In the genomic region with DNA sequence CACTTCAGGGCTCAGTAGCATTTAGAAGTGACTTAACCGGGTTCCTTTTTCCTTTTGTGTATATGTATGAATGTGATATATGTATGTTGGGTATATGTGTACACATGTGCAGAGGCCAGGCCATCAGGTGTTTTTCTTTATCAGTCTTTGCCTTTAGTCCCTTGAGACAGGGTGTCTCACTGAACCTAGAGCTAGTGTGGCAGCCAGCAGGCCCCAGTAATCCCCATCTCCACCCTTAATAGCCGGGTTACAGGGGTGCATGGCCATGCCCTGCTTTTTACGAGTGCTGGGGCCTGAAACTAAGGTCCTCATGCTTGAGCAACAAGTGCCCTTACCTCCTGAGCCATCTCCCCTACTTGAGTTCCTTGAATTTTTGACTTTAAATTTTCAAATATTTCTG, we compare ENCODE assay signal across 17 mouse cellular contexts. TPM values are rescaled to one million over a fixed set of nuclear protein-coding genes. Genes with fewer than 3 reads are reported as not detected.
DNase-seq lines count a peak whose midpoint lies in the region; ATAC-seq and TF ChIP-seq lines count a peak whose summit lies in the region.
"Had no signal": no experiment of that assay in that cellular context is flagged by ENCODE, and none has a peak within 500 bp of the region (broad histone marks: within the 10 kb centered on the region; RNA-seq: fewer than 3 reads in every experiment).

No protein-coding gene starts in this region.

- DNase-seq in midbrain, embryonic 11.5 days (ENCODE audit: low spot score, missing footprints), result peak; percentile 35
- DNase-seq in liver, embryonic 13.5 days, result no peak
- no peak for DNase-seq in liver, postnatal 0 days
- no peak for DNase-seq in ovary, adult 18-20 months (ENCODE audit: low spot score)
- DNase-seq in thymus, postnatal 25 days, result no peak
- DNase-seq in forebrain, embryonic 14.5 days (ENCODE audit: low spot score), result no peak
- DNase-seq: adrenal gland, adult 2 months; cerebellum, adult 2 months; cerebellum, postnatal 10 days; gastrocnemius, postnatal 36 days; heart, adult 18-20 months had no signal

- no peak overlapping the region for H3K27ac ChIP-seq in midbrain, embryonic 11.5 days (ENCODE audit: low read depth, low read length)
- no peak overlapping the region for H3K27ac ChIP-seq in midbrain, embryonic 13.5 days
- peak overlapping the region; percentile 87 for H3K27ac ChIP-seq in liver, embryonic 13.5 days
- H3K27ac ChIP-seq in liver, postnatal 0 days (ENCODE audit: low read depth), result peak overlapping the region; percentile 67
- H3K27ac ChIP-seq in forebrain, embryonic 14.5 days (ENCODE audit: low read depth, low read length), result no peak overlapping the region
- H3K27ac ChIP-seq: embryonic facial prominence, embryonic 10.5 days; forebrain, embryonic 12.5 days; hindbrain, embryonic 15.5 days had no signal

- 89% methylated on average over 3 of the region's 3 CpGs for WGBS in midbrain, embryonic 11.5 days
- 91% methylated on average over 3 of the region's 3 CpGs for WGBS in midbrain, embryonic 13.5 days
- 38% methylated on average over 3 of the region's 3 CpGs for WGBS in liver, embryonic 13.5 days (ENCODE audit: insufficient replicate concordance)
- 63% methylated on average over 3 of the region's 3 CpGs for WGBS in liver, postnatal 0 days (ENCODE audit: insufficient replicate concordance)
- WGBS in forebrain, embryonic 14.5 days, result 93% methylated on average over 3 of the region's 3 CpGs

- TF ChIP-seq CTCF in liver, postnatal 0 days (IDR thresholded peaks at IDR 0.05; ENCODE audit: low read depth), result no peak

- H3K4me3 ChIP-seq in midbrain, embryonic 11.5 days (ENCODE audit: low read depth, low read length), result no peak overlapping the region
- no peak overlapping the region for H3K4me3 ChIP-seq in midbrain, embryonic 13.5 days (replicated peaks)
- H3K4me3 ChIP-seq in liver, embryonic 13.5 days (replicated peaks), result no peak overlapping the region
- no peak overlapping the region for H3K4me3 ChIP-seq in liver, postnatal 0 days (ENCODE audit: low read depth, low read length)
- no peak overlapping the region for H3K4me3 ChIP-seq in forebrain, embryonic 14.5 days (ENCODE audit: low read depth, low read length)
- H3K4me3 ChIP-seq: embryonic facial prominence, embryonic 10.5 days; forebrain, embryonic 12.5 days; heart, embryonic 12.5 days; hindbrain, embryonic 15.5 days had no signal

- H3K9me3 ChIP-seq in midbrain, embryonic 11.5 days (ENCODE audit: control insufficient read depth, low read length), result no peaks in the 10 kb centered on the region
- H3K9me3 ChIP-seq in midbrain, embryonic 13.5 days, result no peaks in the 10 kb centered on the region
- H3K9me3 ChIP-seq in liver, embryonic 13.5 days (replicated peaks), result no peaks in the 10 kb centered on the region
- H3K9me3 ChIP-seq in liver, postnatal 0 days (ENCODE audit: low read length), result no peaks in the 10 kb centered on the region
- no peaks in the 10 kb centered on the region for H3K9me3 ChIP-seq in forebrain, embryonic 14.5 days (replicated peaks; ENCODE audit: control insufficient read depth, low read length)
- H3K9me3 ChIP-seq: embryonic facial prominence, embryonic 10.5 days; forebrain, embryonic 12.5 days; heart, embryonic 12.5 days; hindbrain, embryonic 15.5 days had no signal

- no peak for ATAC-seq in midbrain, embryonic 11.5 days (ENCODE audit: low FRiP score)
- ATAC-seq in midbrain, embryonic 13.5 days, result no peak
- 0 out of 2 replicates have a peak, but pooled peaks have one; percentile 13 for ATAC-seq in erythroid progenitor cell, adult 5-6 weeks (replicated peaks; ENCODE audit: low FRiP score, poor library complexity, severe bottlenecking)
- ATAC-seq in liver, embryonic 13.5 days (ENCODE audit: low read depth), result no peak
- no peak for ATAC-seq in liver, postnatal 0 days
- no peak for ATAC-seq in forebrain, embryonic 14.5 days

- no peaks in the 10 kb centered on the region for H3K27me3 ChIP-seq in midbrain, embryonic 11.5 days (ENCODE audit: control insufficient read depth, insufficient read depth, low read length)
- H3K27me3 ChIP-seq in midbrain, embryonic 13.5 days, result no peaks in the 10 kb centered on the region
- H3K27me3 ChIP-seq in liver, embryonic 13.5 days, result no peaks in the 10 kb centered on the region
- no peaks in the 10 kb centered on the region for H3K27me3 ChIP-seq in liver, postnatal 0 days (ENCODE audit: insufficient read depth, low read length)
- no peaks in the 10 kb centered on the region for H3K27me3 ChIP-seq in forebrain, embryonic 14.5 days (replicated peaks; ENCODE audit: control insufficient read depth, insufficient read depth, low read length)
- H3K27me3 ChIP-seq: forebrain, embryonic 12.5 days; heart, embryonic 12.5 days; hindbrain, embryonic 15.5 days had no signal

- no peak for TF ChIP-seq EP300 in liver, postnatal 0 days (IDR thresholded peaks at IDR 0.05; ENCODE audit: low read depth)

- peaks cover 14% of the 10 kb centered on the region for H3K4me1 ChIP-seq in midbrain, embryonic 11.5 days (ENCODE audit: control insufficient read depth, insufficient read depth, low read length)
- H3K4me1 ChIP-seq in midbrain, embryonic 13.5 days (replicated peaks), result peaks cover 23% of the 10 kb centered on the region
- H3K4me1 ChIP-seq in liver, embryonic 13.5 days (replicated peaks), result peaks cover 56% of the 10 kb centered on the region
- H3K4me1 ChIP-seq in liver, postnatal 0 days (ENCODE audit: insufficient read depth), result peaks cover 39% of the 10 kb centered on the region
- H3K4me1 ChIP-seq in forebrain, embryonic 14.5 days (ENCODE audit: control insufficient read depth, insufficient read depth, low read length), result peaks cover 11% of the 10 kb centered on the region

- H3K9ac ChIP-seq in midbrain, embryonic 11.5 days (ENCODE audit: low read length), result no peak overlapping the region
- H3K9ac ChIP-seq in midbrain, embryonic 13.5 days (replicated peaks), result no peak overlapping the region
- peak overlapping the region; percentile 57 for H3K9ac ChIP-seq in liver, embryonic 13.5 days
- peak overlapping the region; percentile 0; the same call in 1 of the 2 replicates for H3K9ac ChIP-seq in liver, postnatal 0 days (replicated peaks)
- H3K9ac ChIP-seq in forebrain, embryonic 14.5 days (ENCODE audit: low read length), result no peak overlapping the region
- H3K9ac ChIP-seq: forebrain, embryonic 12.5 days; heart, embryonic 12.5 days; hindbrain, embryonic 15.5 days had no signal

- no peak overlapping the region for H3K4me2 ChIP-seq in midbrain, embryonic 11.5 days
- no peak overlapping the region for H3K4me2 ChIP-seq in midbrain, embryonic 13.5 days (replicated peaks)
- H3K4me2 ChIP-seq in liver, embryonic 13.5 days, result peak overlapping the region; percentile 40
- H3K4me2 ChIP-seq in liver, postnatal 0 days (ENCODE audit: low read depth, low read length), result no peak overlapping the region
- no peak overlapping the region for H3K4me2 ChIP-seq in forebrain, embryonic 14.5 days (ENCODE audit: low read length)
- H3K4me2 ChIP-seq: forebrain, embryonic 12.5 days; heart, embryonic 12.5 days; hindbrain, embryonic 15.5 days had no signal

- H3K36me3 ChIP-seq in midbrain, embryonic 11.5 days (ENCODE audit: control insufficient read depth, insufficient read depth, low read length), result no peaks in the 10 kb centered on the region
- H3K36me3 ChIP-seq in midbrain, embryonic 13.5 days, result no peaks in the 10 kb centered on the region
- no peaks in the 10 kb centered on the region for H3K36me3 ChIP-seq in liver, embryonic 13.5 days
- no peaks in the 10 kb centered on the region for H3K36me3 ChIP-seq in liver, postnatal 0 days (replicated peaks; ENCODE audit: insufficient read depth, low read length)
- no peaks in the 10 kb centered on the region for H3K36me3 ChIP-seq in forebrain, embryonic 14.5 days (ENCODE audit: control insufficient read depth, insufficient read depth, low read length)
- H3K36me3 ChIP-seq: embryonic facial prominence, embryonic 10.5 days; forebrain, embryonic 12.5 days; heart, embryonic 12.5 days; hindbrain, embryonic 15.5 days had no signal

RNA-seq across cellular contexts. Expression of gene Add1, which starts 1.9 kb away (rescaled TPM):
- polyA plus RNA-seq in midbrain, embryonic 11.5 days (2014; fragmentation: Nextera tagmentation; extraction: Ambion mirVana), result 150 and 160 TPM in 2 replicates
- polyA plus RNA-seq in midbrain, embryonic 13.5 days (2015; fragmentation: Nextera tagmentation; extraction: Ambion mirVana), result 204 and 205 TPM in 2 replicates
- total RNA-seq in erythroid progenitor cell, adult 5-6 weeks (2015; ENCODE audit: low replicate concordance), result 547 and 570 TPM in 2 replicates
- 969 and 1,003 TPM in 2 replicates for total RNA-seq in erythroid progenitor cell, adult 5-6 weeks (2017; ENCODE audit: low replicate concordance)
- 124 and 133 TPM in 2 replicates for polyA plus RNA-seq in liver, embryonic 13.5 days (2015; fragmentation: Nextera tagmentation; extraction: Ambion mirVana)
- polyA plus RNA-seq in liver, postnatal 0 days (2015; fragmentation: Nextera tagmentation; extraction: Ambion mirVana), result 52.0 and 54.8 TPM in 2 replicates
- polyA plus RNA-seq in forebrain, embryonic 14.5 days (2014; fragmentation: Nextera tagmentation; extraction: Ambion mirVana), result 166 and 196 TPM in 2 replicates

RNA-seq across cellular contexts. Expression of gene Sh3bp2, which starts 45.9 kb away (rescaled TPM):
- 7.0 and 12.4 TPM in 2 replicates for polyA plus RNA-seq in midbrain, embryonic 11.5 days (2014; fragmentation: Nextera tagmentation; extraction: Ambion mirVana)
- 18.3 and 30.8 TPM in 2 replicates for polyA plus RNA-seq in midbrain, embryonic 13.5 days (2015; fragmentation: Nextera tagmentation; extraction: Ambion mirVana)
- total RNA-seq in erythroid progenitor cell, adult 5-6 weeks (2015; ENCODE audit: low replicate concordance), result 1.7 and 4.3 TPM in 2 replicates
- total RNA-seq in erythroid progenitor cell, adult 5-6 weeks (2017; ENCODE audit: low replicate concordance), result 3.9 and 6.0 TPM in 2 replicates
- 2.4 and 4.4 TPM in 2 replicates for polyA plus RNA-seq in liver, embryonic 13.5 days (2015; fragmentation: Nextera tagmentation; extraction: Ambion mirVana)
- polyA plus RNA-seq in liver, postnatal 0 days (2015; fragmentation: Nextera tagmentation; extraction: Ambion mirVana), result 7.7 and 9.8 TPM in 2 replicates
- polyA plus RNA-seq in forebrain, embryonic 14.5 days (2014; fragmentation: Nextera tagmentation; extraction: Ambion mirVana), result 18.8 and 27.8 TPM in 2 replicates

RNA-seq across cellular contexts. Expression of gene Tnip2, which starts 57.8 kb away (rescaled TPM):
- polyA plus RNA-seq in midbrain, embryonic 11.5 days (2014; fragmentation: Nextera tagmentation; extraction: Ambion mirVana), result 4.4 and 5.5 TPM in 2 replicates
- polyA plus RNA-seq in midbrain, embryonic 13.5 days (2015; fragmentation: Nextera tagmentation; extraction: Ambion mirVana), result 6.9 and 7.3 TPM in 2 replicates
- total RNA-seq in erythroid progenitor cell, adult 5-6 weeks (2015; ENCODE audit: low replicate concordance), result 3.2 TPM in 1 of 2 replicates, not detected in the other
- total RNA-seq in erythroid progenitor cell, adult 5-6 weeks (2017; ENCODE audit: low replicate concordance), result 0.23 and 7.4 TPM in 2 replicates
- 5.4 and 6.6 TPM in 2 replicates for polyA plus RNA-seq in liver, embryonic 13.5 days (2015; fragmentation: Nextera tagmentation; extraction: Ambion mirVana)
- polyA plus RNA-seq in liver, postnatal 0 days (2015; fragmentation: Nextera tagmentation; extraction: Ambion mirVana), result 5.3 and 5.5 TPM in 2 replicates
- 3.6 and 4.8 TPM in 2 replicates for polyA plus RNA-seq in forebrain, embryonic 14.5 days (2014; fragmentation: Nextera tagmentation; extraction: Ambion mirVana)

Comparison
In these comparisons a context has a peak if more than half of its experiments do, and no peak if none do; other contexts are left out.
1. H3K27ac ChIP-seq: peak in liver, embryonic 13.5 days (single experiment) and liver, postnatal 0 days (single experiment); none in midbrain, embryonic 11.5 days (single experiment), midbrain, embryonic 13.5 days (single experiment) and forebrain, embryonic 14.5 days (single experiment).
2. H3K9ac ChIP-seq: peak in liver, embryonic 13.5 days (single experiment) and liver, postnatal 0 days (single experiment); none in midbrain, embryonic 11.5 days (single experiment), midbrain, embryonic 13.5 days (single experiment) and forebrain, embryonic 14.5 days (single experiment).